26 mouse cellular contexts compared by ENCODE assay signal in genomic region chr13:32269757-32270156, GRCm38 (mm10).
DNase-seq lines count a peak whose midpoint lies in the region; ATAC-seq and TF ChIP-seq lines count a peak whose summit lies in the region.
"Had no signal": no experiment of that assay in that cellular context is flagged by ENCODE, and none has a peak within 500 bp of the region (broad histone marks: within the 10 kb centered on the region; RNA-seq: fewer than 3 reads in every experiment).

No protein-coding gene starts in this region.

- 0 out of 2 replicates have a peak, but pooled peaks cover 8% of the 10 kb centered on the region for H3K4me1 ChIP-seq in limb, embryonic 15.5 days
- no peaks in the 10 kb centered on the region for H3K4me1 ChIP-seq in midbrain, postnatal 0 days (ENCODE audit: insufficient read depth, low read length)

- no peak overlapping the region for H3K4me3 ChIP-seq in limb, embryonic 15.5 days
- H3K4me3 ChIP-seq in midbrain, postnatal 0 days (ENCODE audit: low read depth, low read length): no peak overlapping the region
- H3K4me3 ChIP-seq: embryonic facial prominence, embryonic 10.5 days; embryonic facial prominence, embryonic 12.5 days; erythroblast, embryonic 14.5 days; forebrain, embryonic 10.5 days; forebrain, embryonic 12.5 days had no signal

- H3K9me3 ChIP-seq in limb, embryonic 15.5 days: no peaks in the 10 kb centered on the region
- H3K9me3 ChIP-seq in midbrain, postnatal 0 days (ENCODE audit: low read length): no peaks in the 10 kb centered on the region
- H3K9me3 ChIP-seq: embryonic facial prominence, embryonic 10.5 days; embryonic facial prominence, embryonic 12.5 days; forebrain, embryonic 10.5 days; forebrain, embryonic 12.5 days; G1E had no signal

- 0 out of 2 replicates have a peak, but pooled peaks have one; percentile 61 for ATAC-seq in limb, embryonic 15.5 days (ENCODE audit: insufficient number of reproducible peaks, low FRiP score, low TSS enrichment, low read depth)
- ATAC-seq in midbrain, postnatal 0 days (ENCODE audit: low FRiP score): no peak
- ATAC-seq: activated CD4-positive, CD25-positive, alpha-beta regulatory T cell, adult 4 months; CD4-positive, CD25-positive, alpha-beta regulatory T cell, adult 4 months; forebrain, embryonic 14.5 days; forebrain, embryonic 16.5 days had no signal

- TF ChIP-seq CTCF in midbrain, postnatal 0 days (IDR thresholded peaks at IDR 0.05): no peak

- peak overlapping the region; percentile 43; the same call in 1 of the 2 replicates for H3K27ac ChIP-seq in limb, embryonic 15.5 days
- H3K27ac ChIP-seq in midbrain, postnatal 0 days (ENCODE audit: low read depth, low read length): no peak overlapping the region
- H3K27ac ChIP-seq: embryonic facial prominence, embryonic 10.5 days; embryonic facial prominence, embryonic 12.5 days; forebrain, embryonic 10.5 days; forebrain, embryonic 12.5 days had no signal

- no peak overlapping the region for H3K9ac ChIP-seq in limb, embryonic 15.5 days
- no peak overlapping the region for H3K9ac ChIP-seq in midbrain, postnatal 0 days (replicated peaks; ENCODE audit: low read length, poor library complexity, severe bottlenecking)
- H3K9ac ChIP-seq: embryonic facial prominence, embryonic 12.5 days; forebrain, embryonic 12.5 days had no signal

- no peak overlapping the region for H3K4me2 ChIP-seq in limb, embryonic 15.5 days
- H3K4me2 ChIP-seq in midbrain, postnatal 0 days (ENCODE audit: low read depth, low read length, poor library complexity, severe bottlenecking): no peak overlapping the region
- H3K4me2 ChIP-seq: embryonic facial prominence, embryonic 12.5 days; forebrain, embryonic 12.5 days had no signal

- no peaks in the 10 kb centered on the region for H3K27me3 ChIP-seq in limb, embryonic 15.5 days
- H3K27me3 ChIP-seq in midbrain, postnatal 0 days (ENCODE audit: insufficient read depth, low read length): no peaks in the 10 kb centered on the region
- H3K27me3 ChIP-seq: CH12.LX; embryonic facial prominence, embryonic 12.5 days; forebrain, embryonic 12.5 days had no signal

- DNase-seq in 3T3-L1 (ENCODE audit: low read depth, low spot score): peak; percentile 62
- DNase-seq in NIH3T3 (ENCODE audit: low read depth): peak; percentile 9
- DNase-seq in midbrain, postnatal 0 days (ENCODE audit: low spot score): no peak
- no peak for DNase-seq in urinary bladder, postnatal 10 days (ENCODE audit: low spot score)
- no peak for DNase-seq in frontal cortex, postnatal 25 days (ENCODE audit: low spot score in 2 of 2)
- DNase-seq: adrenal gland, adult 8-10 months; adrenal gland, postnatal 14 days; adrenal gland, postnatal 36 days; B cell, adult 2 months; cerebellum, adult 11-12 months; cerebellum, adult 2 months; cerebellum, adult 9-10 months; cerebellum, postnatal 10 days; cerebellum, postnatal 25 days had no signal

- no peaks in the 10 kb centered on the region for H3K36me3 ChIP-seq in limb, embryonic 15.5 days
- H3K36me3 ChIP-seq in midbrain, postnatal 0 days (ENCODE audit: insufficient read depth, low read length): no peaks in the 10 kb centered on the region
- H3K36me3 ChIP-seq: embryonic facial prominence, embryonic 10.5 days; embryonic facial prominence, embryonic 12.5 days; forebrain, embryonic 10.5 days; forebrain, embryonic 12.5 days; G1E had no signal

- 62% methylated on average over 2 of the region's 2 CpGs for WGBS in limb, embryonic 15.5 days
- 81% methylated on average over 2 of the region's 2 CpGs for WGBS in midbrain, postnatal 0 days

Comparison
In these comparisons a context has a peak if more than half of its experiments do, and no peak if none do; other contexts are left out.
1. DNase-seq: peak in 3T3-L1 (single experiment) and NIH3T3 (single experiment); none in midbrain, postnatal 0 days (single experiment), urinary bladder, postnatal 10 days (single experiment) and frontal cortex, postnatal 25 days (0 of 2).